Mouse (Mus musculus): ENCODE results near the gene Atg16l1.

Gene Atg16l1

GRCm38 (mm10) chr1:87769263-87769662 is 13.6 kb downstream of the Atg16l1 start:
- in situ Hi-C loops (cut with MboI; ENCODE audit: low pct_unique_long_range_greater_than_20kb in 1 of 2, low sequenced_read_pairs in 2 of 2, unreplicated experiment in 1 of 2) = no loop called here

DNA sequence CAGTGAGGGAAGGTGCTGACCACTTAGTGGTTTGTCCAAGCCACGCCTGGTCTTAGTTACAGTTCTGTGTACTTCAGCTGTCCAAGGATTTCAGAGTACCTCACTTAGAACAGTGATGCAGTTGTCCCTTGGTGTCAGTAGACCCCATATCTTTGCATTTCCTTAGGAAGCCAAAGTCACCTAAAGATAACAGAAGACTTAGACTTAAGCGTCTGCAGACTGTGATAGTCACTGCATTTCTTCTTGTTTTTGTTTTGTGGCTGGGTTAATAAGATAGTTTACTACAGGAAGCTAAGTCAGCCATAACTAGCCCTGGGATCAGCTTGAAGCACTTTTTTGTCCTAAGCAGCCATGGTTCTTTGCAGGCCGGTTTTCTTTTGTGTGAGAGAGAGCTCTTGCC is 14.8 kb downstream of the Atg16l1 start:
- in situ Hi-C loops (cut with MboI; ENCODE audit: low pct_unique_long_range_greater_than_20kb in 1 of 2, low sequenced_read_pairs in 2 of 2, unreplicated experiment in 1 of 2) = no loop called here

- in situ Hi-C loops (cut with MboI; ENCODE audit: low pct_unique_long_range_greater_than_20kb in 1 of 2, low sequenced_read_pairs in 2 of 2, unreplicated experiment in 1 of 2) = no loop called here
Observed at GRCm38 (mm10) chr1:87771724-87772123, 16.1 kb downstream of the Atg16l1 start.

- in situ Hi-C loops (cut with MboI; ENCODE audit: low pct_unique_long_range_greater_than_20kb in 1 of 2, low sequenced_read_pairs in 2 of 2, unreplicated experiment in 1 of 2) = no loop called here
Observed at GRCm38 (mm10) chr1:87773336-87773735, 17.7 kb downstream of the Atg16l1 start.

DNA sequence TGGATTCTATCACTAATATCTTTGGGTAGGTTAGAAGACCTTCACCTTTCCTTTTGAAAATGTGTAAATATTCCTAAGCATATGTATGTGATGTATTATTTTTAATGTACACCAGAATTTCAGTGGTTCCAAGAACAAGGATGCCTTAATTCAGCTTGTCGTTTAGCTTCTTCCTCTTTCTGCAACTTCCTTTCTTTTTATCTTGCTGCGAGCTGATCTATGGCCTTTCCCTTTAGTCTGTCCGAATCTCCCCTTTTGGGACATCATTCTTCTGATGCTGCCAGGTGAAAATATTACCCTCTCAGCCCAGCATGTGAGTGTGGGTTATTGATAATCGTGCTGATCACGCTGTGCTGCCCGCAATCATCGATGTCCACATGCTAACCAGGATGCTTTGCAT is 19.2 kb downstream of the Atg16l1 start:
- in situ Hi-C loops (cut with MboI; ENCODE audit: low pct_unique_long_range_greater_than_20kb in 1 of 2, low sequenced_read_pairs in 2 of 2, unreplicated experiment in 1 of 2) = no loop called here

DNA sequence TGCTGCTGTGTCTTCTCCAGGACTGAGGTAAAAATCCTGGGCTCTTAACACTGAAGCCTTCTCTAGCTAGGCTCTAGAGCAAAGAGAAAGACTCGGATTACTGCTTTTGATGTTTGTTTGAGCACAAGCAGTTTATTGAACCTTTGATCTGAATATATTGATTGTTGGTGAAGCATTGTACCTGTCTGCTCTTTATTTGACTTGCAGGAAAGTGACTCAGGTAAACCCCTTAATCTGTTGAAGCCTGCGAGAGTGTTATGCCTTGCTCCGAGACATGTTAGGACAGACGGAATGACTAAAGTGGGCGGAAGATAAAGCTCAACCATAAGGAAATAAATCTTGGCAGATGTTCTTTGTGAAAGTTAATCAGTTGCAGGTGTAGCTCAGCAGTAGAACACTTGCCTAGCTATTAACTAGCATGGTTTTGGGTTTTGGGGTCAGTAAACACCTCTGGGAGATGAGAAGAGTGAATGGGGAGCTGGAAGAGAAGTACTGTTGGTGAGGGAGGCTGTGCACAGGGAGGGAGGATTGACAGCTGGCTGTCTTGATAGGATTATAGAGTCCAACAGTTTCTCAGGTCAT is 23.6 kb downstream of the Atg16l1 start:
- in situ Hi-C loops (cut with MboI; ENCODE audit: low pct_unique_long_range_greater_than_20kb in 1 of 2, low sequenced_read_pairs in 2 of 2, unreplicated experiment in 1 of 2) = no loop called here

- in situ Hi-C loops (cut with MboI; ENCODE audit: low pct_unique_long_range_greater_than_20kb in 1 of 2, low sequenced_read_pairs in 2 of 2, unreplicated experiment in 1 of 2) = no loop called here
Observed at GRCm38 (mm10) chr1:87785703-87786102, 30.0 kb downstream of the Atg16l1 start.

- in situ Hi-C loops (cut with MboI; ENCODE audit: low pct_unique_long_range_greater_than_20kb in 1 of 2, low sequenced_read_pairs in 2 of 2, unreplicated experiment in 1 of 2) = no loop called here
Observed at GRCm38 (mm10) chr1:87786251-87786650, 30.6 kb downstream of the Atg16l1 start.

DNA sequence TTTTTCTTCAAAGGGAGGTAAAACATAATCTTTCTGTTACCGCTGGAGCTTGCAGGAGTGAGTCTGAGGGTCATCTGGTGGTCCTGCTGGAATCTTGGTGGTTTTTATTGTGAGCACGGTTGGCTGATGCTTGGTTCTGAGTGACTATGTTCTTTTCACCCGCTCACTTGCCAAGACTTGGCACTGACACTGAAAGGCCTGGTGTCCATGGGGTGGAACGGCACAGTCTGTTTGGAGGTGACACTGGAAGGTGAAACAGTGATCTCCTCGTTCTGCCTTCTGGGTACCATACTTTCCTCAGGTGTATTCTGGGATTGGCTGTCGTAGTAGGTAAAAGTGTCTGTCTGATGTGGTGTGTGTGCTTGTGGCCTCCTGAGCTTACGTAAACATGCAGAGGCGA is 34.0 kb downstream of the Atg16l1 start:
- in situ Hi-C loops (cut with MboI; ENCODE audit: low pct_unique_long_range_greater_than_20kb in 1 of 2, low sequenced_read_pairs in 2 of 2, unreplicated experiment in 1 of 2) = no loop called here

DNA sequence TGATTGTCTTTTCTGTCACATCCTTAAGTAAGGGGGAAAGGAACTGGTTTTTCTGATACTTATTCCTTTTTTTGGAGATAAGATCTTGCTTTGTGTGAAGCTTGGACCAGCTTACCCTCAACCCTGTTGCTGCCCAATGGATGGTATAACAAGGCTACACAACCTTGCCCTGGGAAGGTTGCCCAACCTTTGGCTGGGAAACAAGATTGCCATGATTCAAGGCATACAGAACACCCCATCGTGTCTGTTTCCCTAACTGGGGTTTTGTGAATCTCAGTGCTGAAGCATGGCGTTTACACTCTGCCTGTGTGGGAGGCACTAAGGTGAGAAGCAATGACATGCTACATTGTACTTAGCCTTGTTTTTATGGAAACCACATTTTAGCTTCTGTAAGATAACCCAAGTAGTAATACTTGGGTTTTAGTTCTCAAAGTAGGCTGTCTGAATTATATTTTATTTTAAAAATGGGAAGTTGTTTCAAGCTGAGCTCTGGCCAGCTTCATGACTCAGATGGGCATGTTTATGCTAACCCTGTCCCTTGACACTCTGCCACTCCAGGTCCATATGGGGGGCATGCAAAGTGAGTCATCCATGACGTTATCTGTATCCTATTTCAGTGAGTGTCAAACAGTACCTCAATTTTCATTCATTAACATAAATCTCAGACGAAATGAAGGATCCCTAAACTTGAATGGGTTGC is 36.9 kb downstream of the Atg16l1 start:
- in situ Hi-C loops (cut with MboI; ENCODE audit: low pct_unique_long_range_greater_than_20kb in 1 of 2, low sequenced_read_pairs in 2 of 2, unreplicated experiment in 1 of 2) = no loop called here

GRCm38 (mm10) chr1:87793138-87793449 is 37.4 kb downstream of the Atg16l1 start:
- in situ Hi-C loops (cut with MboI; ENCODE audit: low pct_unique_long_range_greater_than_20kb in 1 of 2, low sequenced_read_pairs in 2 of 2, unreplicated experiment in 1 of 2) = no loop called here

DNA sequence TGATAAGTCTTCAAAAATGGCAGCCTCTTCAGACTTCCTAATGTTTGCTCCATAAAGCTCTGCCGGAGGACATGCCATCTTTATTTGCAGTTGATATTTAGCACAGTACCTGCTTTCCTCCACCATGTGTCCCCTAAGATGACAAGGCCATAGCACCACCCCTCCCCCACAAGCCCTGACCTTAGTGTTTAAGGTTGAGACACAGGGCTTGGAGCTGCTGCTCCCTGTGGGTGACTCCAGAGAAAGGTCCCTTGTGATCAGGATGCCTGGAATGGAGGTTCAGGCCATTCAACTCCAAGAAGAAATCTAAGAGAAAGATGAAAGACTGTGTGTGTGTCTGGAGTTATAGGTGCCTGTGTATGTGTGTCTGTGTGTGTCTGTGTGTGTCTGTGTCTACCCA is 42.0 kb downstream of the Atg16l1 start:
- in situ Hi-C loops (cut with MboI; ENCODE audit: low pct_unique_long_range_greater_than_20kb in 1 of 2, low sequenced_read_pairs in 2 of 2, unreplicated experiment in 1 of 2) = no loop called here

- in situ Hi-C loops (cut with MboI; ENCODE audit: low pct_unique_long_range_greater_than_20kb in 1 of 2, low sequenced_read_pairs in 2 of 2, unreplicated experiment in 1 of 2) = no loop called here
Observed at GRCm38 (mm10) chr1:87798306-87798705, 42.6 kb downstream of the Atg16l1 start.

DNA sequence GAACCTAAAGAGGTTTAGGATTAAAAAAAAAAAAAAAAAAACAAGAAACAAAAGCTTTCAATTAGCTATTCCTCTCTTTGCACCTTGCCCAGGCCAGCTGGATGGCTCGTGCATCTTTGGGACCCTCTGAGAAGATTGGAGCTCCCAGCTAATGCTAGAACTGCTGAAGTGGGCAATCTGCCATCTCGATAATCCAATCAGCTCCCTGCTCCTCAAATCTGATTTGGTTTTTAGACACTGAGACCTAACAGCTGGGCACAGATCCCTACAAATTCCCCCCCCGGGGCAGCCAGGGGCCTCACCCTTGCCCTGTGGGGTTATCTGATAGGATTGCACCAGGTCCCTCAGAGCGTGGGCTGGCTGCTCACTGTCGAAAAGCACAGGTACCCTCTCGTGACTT is 47.9 kb downstream of the Atg16l1 start, which contains the start of gene Sag:
Gene Sag (plus strand): TSS at position 105 of the 400 bp plus-strand sequence.
- in situ Hi-C loops (cut with MboI; ENCODE audit: low pct_unique_long_range_greater_than_20kb in 1 of 2, low sequenced_read_pairs in 2 of 2, unreplicated experiment in 1 of 2) = no loop called here

GRCm38 (mm10) chr1:87807751-87808150 is 52.1 kb downstream of the Atg16l1 start:
- in situ Hi-C loops (cut with MboI; ENCODE audit: low pct_unique_long_range_greater_than_20kb in 1 of 2, low sequenced_read_pairs in 2 of 2, unreplicated experiment in 1 of 2) = no loop called here

DNA sequence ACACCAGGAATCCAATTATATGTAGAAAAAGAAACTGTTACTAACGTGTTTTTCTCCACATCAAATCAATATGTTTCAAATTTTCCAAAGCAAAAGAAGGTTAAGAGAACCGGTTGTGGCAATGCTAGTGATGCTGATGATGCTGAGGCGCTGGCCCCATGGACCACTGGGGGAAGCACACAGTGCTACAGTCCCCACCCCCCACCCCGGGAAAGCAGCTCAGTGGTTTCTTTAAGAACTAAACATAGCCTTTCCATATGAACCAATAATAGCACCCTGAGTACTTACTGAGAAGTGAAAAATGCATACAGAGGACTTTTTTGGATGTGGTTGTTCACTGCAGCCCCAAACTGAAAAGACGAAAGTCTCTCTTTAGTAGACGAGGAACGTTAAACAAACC is 55.7 kb downstream of the Atg16l1 start:
- in situ Hi-C loops (cut with MboI; ENCODE audit: low pct_unique_long_range_greater_than_20kb in 1 of 2, low sequenced_read_pairs in 2 of 2, unreplicated experiment in 1 of 2) = no loop called here

DNA sequence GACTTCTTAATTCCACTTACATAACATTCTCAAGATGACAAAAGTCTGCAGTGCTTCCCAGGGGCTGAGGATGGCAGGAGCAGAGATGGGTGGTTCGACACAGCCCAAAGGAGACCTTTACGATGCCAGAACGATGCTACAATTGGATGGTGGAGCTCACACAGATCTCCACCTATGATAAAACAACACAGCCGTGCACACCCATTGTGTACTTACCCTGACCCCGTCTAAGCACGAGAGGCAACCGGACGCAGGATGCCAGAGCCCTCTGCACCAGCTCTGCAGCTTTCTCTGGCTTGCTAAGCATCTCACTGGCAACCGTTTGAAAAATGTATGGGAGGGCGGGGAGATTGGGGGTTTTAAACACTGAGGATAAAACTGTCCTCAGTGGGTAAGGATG is 56.4 kb downstream of the Atg16l1 start:
- in situ Hi-C loops (cut with MboI; ENCODE audit: low pct_unique_long_range_greater_than_20kb in 1 of 2, low sequenced_read_pairs in 2 of 2, unreplicated experiment in 1 of 2) = no loop called here

GRCm38 (mm10) chr1:87813155-87813554 is 57.5 kb downstream of the Atg16l1 start:
- in situ Hi-C loops (cut with MboI; ENCODE audit: low pct_unique_long_range_greater_than_20kb in 1 of 2, low sequenced_read_pairs in 2 of 2, unreplicated experiment in 1 of 2) = no loop called here

- in situ Hi-C loops (cut with MboI; ENCODE audit: low pct_unique_long_range_greater_than_20kb in 1 of 2, low sequenced_read_pairs in 2 of 2, unreplicated experiment in 1 of 2) = no loop called here
Observed at GRCm38 (mm10) chr1:87813681-87814080, 58.0 kb downstream of the Atg16l1 start.

- in situ Hi-C loops (cut with MboI; ENCODE audit: low pct_unique_long_range_greater_than_20kb in 1 of 2, low sequenced_read_pairs in 2 of 2, unreplicated experiment in 1 of 2) = loop anchor here in 1 of 2 experiments (10.0 kb wide), 1 partner anchor 130 kb away; no protein-coding TSS in a partner anchor
Observed at GRCm38 (mm10) chr1:87824420-87824995, 68.8 kb downstream of the Atg16l1 start.

Measured in mouse embryonic stem cell (cell line).